Mouse (Mus musculus) thymus, postnatal 14 days (tissue): ENCODE data around the gene Pes1.

ENCODE experiments used
- DNase-seq: peaks from one replicate; pipeline ENCODE4 v3.0.0; 2021

The Pes1 gene

DNA sequence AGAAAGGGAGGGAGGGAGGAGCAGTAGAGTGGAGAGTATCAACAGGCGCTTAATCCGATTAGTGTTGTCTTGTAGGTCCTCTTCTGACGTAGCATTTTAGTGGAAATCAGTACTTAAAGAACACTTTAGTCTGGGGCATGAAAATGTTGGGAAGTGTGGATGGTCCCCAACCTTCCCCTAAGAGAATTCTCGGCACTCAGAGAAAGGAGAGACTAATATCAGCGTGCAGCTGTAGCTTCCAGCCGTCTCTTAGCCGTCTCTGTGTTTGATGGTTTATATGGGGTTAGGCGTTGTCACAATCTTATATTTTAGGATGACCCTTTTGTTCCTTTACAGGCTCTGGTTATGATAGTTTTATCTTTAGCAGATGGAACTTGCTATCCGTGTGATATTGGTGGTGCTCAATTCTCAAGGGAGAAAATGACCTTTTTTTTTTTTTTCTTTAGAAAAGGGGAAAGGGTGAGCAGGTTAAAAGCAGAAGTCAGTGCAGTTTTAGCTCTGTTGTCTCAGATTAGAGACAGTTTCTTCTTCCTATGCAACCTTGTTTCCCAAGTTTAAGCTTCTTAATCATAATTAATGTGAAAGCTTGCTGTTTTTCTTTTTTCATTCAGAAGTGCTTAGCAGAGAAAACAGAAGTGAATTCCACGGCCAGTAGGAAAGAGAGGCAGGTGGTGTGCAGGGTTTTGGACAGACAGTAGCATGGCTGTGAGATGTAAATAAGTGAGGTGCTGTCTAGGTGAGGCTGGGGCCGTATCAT is 819 bp downstream of the Pes1 start:
- no peak for DNase-seq

DNA sequence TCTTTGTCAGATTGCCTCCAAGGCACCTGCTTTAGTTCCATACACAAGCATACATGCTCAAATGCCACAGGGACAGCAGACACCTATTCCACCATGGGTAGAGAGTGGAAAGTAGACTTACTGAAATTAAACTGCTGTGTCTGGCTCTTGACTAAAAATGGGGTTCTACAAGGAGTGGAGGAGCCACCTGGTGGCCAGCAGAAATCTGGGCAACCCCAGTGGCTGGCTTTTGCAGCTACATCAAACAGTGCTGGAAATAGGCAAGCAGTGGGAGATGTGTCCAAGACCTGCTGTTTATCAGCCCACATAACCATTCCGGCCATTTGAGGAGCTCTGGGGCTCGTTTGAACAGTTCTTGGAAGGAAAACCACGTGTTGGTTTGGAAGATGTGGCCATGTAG is 6.1 kb downstream of the Pes1 start:
- no peak for DNase-seq

DNA sequence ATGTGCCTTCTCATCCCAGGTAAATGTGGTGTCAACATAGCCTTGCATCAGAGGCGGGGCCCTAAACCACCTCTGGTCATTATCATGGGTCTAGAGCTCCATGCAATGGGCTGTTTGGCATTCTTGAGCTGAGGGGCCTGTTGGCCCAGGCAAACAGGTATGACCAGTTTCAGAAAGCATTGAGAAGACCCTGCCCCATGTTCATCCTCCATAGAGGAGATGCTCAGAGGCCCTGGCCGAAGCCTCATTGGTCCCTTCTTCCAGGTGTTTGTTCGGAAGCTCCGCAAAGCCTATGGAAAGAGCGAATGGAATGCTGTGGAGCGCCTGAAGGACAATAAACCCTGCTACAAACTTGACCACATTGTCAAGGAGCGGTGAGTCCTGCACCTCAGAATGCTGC is 6.6 kb downstream of the Pes1 start:
- no peak for DNase-seq

DNA sequence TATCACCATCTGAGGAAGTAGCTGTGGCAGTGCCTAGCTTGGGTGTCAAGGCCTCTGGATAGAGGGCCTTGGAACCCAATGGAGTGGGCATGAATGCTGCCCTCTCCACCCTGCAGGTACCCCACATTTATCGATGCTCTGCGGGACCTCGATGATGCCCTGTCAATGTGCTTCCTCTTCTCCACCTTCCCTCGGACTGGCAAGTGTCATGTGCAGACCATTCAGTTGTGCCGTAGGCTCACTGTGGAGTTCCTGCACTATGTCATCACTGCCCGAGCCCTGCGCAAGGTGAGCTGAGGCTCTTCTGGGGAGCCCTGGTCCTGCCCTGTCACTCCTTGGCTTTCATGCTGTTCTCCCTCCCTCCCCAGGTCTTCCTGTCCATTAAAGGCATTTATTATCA is 9.3 kb downstream of the Pes1 start:
- DNase-seq = no peak

DNA sequence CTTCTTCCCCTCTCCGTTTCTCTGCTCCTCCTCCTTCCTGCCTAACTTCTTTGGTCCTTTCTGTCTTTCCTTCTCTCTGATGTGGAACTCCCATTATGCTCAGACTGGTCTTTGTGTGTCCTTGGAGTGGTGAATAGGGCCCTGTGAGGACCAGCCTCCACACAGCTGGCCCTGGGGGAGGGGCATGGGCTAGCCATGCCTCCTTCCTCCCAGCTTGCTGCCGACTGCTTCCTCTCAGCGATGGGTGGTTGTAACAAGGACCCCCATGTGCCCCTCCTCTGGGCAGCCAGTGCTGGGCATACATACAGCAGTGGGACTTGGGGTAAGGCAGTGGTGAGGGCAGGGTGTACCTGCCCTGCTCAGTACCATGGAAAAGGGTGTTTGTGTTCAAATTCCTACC is 10.5 kb downstream of the Pes1 start:
- no peak for DNase-seq

DNA sequence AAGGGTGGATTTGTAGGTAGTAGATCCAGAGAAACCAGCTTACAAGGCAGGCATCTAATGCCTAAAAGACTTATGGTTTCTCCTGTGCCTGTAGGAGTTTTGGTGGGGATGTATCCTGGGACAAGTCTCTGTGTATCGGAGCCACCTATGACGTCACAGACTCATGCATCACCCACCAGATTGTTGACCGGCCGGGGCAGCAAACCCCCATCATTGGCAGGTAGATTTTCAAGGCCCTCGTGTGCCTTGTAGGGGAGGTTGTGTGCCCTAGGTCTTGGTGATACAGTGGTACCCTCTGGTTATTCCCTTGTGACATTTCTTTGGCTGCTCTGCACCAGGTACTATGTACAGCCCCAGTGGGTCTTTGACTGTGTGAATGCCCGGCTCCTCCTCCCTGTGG is 12.9 kb downstream of the Pes1 start, which contains the start of gene 4930556J24Rik:
4930556J24Rik (minus strand) TSS at position 101 of the 400 bp plus-strand sequence.
- no peak for DNase-seq

DNA sequence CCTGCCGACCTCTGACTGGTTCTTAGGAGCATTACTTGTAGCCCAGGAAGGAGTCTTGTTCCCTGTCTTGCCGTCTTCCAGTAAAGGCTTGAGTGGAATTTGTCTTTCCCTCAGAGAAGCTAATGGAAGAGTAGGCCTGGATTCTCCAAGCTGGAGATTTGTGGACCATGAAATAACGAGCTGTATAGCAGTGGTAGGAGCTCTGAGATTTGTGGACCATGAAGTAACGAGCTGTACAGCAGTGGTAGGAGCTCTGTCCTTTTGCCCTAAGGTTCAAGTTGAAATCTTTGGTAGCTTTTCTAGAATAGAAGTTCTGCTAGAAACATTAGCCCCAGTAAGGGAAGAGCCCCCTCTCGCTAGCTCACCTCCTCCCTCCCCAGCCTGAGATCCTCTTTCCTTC is 14.6 kb downstream of the Pes1 start:
- DNase-seq = no peak

DNA sequence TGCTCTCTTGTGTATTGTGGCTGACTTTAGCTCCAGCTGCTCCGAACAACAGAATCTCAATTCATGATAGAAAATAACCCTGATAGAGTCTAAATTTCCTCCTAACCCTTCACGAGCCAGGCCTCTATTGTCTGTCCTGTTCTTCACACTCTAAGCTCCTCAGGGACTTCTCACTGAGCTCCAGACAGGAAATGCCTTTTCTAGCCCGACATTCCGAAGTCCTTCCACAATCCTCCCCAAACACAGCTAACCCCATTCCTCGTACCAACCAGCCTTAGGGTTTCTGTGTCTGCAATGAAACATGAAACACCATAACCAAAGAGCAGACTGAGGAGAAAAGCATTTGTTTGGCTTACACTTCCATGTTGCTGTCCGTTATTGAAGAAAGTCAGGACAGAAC is 17.8 kb downstream of the Pes1 start:
- DNase-seq = no peak

DNA sequence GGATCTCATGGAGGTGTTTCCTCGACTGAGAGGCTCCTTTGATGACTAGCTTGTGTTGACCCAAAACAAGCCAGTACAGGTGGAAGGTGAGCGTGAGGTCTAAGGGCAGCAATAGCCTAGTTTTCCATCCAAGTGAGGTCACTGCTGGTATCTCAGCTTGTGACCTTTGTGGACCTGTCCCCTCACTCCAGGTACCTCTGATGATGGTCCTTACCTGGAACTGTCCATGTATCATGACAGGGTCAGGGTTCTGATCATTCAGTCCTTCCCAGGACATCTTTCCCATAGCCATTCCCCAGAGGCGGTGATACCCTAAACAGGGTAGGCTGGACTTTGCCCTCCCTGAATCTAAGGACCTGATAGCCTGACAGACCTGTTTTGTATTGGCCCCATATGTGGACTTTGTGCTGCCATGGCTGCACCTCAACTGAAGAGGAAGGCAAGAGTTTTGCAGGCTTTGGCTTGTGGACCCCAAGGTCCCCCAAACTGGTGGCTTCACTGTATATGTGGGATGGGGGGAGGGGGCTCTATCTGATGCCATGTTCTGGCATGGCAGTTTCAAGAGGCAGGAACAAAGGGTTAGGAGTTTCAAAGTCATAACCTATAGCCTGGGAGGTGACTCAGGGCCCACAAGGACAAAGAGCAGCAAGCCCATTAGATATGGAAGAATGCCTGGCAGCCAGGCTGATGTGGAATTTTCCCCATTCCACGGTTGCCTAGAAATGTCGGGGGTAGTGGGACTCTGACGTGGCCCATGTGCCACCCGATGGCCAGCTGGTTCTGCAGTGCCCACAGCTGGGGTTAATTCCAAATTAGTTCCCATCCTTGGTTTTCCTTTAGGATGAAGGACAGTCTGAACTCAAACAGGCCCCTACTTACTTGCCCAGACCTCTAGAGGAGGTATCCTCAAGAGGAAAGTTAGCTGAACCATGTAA is 18.8 kb downstream of the Pes1 start:
- DNase-seq = no peak

DNA sequence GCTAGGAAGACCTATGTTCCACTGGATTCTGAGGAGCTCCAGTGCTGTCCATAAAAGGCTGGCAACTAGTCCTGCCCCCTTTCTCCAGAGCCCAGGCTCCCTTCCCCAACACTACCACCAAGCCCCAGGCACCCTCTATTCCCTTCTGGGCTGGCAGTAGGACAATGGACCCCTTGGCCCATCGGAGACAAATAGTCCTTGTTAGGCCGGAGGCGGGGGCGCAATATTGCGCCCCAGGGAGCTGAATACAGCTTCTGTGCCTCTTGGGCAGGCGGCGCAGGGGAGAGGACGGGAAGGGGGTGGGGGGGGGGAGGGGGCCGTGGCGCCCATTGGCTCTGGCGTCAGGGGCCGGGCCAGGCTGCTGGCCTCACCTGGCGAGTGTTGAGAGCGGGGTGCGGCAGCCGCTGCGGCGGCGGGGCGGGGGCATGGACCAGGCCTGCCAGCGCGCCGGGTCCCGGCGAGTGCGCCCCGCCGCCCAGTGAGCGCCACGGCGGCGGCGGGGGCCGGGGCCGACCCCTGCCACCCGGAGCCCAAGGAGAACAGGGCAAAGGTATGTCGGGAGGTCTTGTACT is 19.6 kb downstream of the Pes1 start, which contains the start of gene Gal3st1:
Gal3st1 (plus strand) TSS at position 346 of the 572 bp plus-strand sequence.
- no peak for DNase-seq

DNA sequence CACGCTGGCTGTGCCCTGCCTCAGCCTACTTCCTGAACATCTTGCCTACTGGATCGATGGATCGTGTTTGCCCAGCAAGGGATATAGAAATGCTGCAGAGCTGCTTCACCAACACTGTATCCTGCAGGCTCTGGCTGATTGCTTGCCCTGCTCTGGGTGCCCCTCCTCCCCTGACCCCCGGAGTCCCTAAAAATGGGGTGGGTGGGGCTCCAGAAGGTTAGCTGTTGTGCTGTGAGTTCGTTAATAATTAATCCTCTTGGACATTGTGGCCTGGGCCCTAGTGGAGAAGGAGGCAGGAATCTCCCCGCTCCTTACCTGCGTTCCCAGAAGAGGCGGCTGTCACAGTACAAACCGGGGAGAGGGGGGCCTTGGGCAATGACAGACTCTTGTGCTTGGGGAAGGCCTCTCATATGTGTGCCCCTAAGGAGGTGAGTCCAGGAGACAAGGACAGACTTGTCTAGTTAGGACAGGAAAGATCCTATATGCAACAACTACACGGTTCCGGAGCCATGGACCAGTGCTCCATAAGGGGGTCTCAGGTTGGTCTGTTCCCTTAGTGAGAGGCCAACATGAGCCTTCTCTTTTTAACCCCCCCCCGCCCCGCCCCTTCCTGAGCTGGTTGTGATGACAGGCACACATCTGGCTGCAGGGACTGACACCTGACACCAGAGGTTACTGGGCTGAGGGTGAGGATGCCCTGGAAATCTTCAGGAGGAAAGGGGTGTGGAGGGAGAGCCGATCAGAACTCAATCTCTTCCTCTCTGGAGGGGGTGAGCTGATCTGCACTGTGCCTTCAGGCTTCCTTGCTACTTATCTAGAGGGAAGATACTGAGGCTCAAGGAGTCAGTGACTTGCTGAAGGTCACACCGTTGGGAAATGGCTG is 20.3 kb downstream of the Pes1 start:
- no peak for DNase-seq

DNA sequence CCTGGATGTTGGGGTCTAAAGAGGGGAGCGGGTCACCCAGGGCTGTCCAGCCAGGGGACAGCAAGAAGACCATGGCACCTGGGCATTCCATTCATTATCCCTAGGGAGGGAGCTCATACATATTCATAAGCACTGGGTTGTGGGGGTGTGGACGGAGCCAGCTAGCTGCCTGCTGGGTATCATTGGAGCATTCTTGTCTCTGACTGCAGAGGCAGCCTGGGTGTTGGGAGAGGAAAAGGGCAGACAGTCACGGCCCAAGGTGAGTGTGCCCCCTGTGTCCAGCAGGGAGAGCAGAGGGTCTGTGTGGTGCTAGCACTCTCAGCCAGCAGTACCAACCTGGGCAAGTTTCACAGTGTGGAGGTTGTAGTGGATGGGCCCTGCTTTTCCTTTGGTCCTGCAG is 26.0 kb downstream of the Pes1 start:
- no peak for DNase-seq

DNA sequence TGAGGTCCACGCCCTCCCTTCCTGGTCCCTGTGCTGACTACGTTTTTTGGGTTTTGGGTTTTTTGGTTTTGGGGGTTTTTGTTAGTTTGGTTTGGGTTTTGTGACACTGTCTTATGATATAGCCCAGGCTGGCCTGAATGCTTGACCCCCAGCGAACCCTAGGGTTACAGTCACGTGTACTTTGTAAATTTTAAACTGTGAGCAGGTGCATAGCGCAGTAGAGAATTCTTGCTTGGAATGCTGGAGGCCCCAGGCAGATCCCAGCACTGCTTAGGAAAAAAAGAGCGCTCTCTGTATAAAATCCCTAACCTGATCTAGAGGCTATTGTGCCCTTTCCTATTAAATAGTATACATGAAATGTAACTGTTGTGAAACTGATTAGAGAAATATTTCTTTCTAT is 29.4 kb downstream of the Pes1 start:
- no peak for DNase-seq

DNA sequence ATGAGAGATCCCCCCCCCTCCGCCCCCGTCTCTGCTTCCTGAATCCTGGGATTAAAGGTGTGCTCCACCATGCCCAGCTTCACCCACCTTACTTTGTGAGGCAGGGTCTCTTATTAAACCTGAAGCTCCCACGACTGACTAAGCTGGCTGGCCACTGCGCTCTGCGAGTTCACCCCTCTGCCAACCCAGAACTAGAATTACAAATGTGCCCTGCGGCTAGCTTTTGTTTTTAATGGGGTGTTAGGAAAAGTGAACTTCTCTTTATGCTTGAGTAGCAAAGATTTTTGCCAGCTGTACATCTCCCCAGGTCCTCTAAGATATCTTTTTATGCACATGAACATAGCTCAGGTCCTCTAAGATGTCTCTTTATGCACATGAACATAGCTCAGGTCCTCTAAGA is 30.1 kb downstream of the Pes1 start:
- no peak for DNase-seq

DNA sequence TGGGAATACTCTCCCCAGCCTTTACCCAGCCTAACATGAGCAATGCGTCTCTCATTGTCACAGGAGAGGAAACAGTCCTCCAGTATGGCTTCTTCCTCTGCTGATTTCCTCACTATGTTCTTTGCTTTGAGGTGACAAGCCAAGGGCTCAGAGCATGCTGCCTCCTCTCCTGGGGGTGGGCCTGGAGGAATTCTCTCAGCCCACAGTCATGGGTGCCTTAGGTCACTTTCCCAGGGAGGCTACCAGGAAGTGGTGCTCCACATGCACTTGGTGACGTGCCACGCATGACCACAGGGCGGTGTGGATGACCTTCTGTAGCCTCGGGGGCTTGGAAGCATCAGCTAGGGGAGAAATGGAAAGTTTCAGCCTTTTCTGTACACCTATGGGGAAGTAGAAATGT is 31.7 kb downstream of the Pes1 start:
- DNase-seq = no peak

DNA sequence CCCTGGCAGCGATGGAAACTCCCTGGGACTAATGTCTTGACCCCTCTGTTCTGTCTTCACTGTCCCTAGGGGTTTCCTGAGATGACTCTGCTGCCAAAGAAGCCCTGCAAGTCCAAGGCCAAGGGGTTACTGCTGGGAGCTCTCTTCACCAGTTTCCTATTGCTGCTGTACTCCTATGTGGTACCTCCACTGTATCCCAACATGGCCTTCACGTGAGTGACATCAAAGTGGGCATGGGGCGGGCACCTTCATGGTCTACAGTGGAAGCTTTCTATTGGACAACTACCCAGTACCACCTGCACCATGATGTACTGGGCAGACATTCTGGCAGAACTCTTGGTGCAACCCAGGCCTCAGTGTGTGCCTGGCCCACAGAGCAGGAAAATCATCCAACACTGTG is 33.1 kb downstream of the Pes1 start:
- no peak for DNase-seq

DNA sequence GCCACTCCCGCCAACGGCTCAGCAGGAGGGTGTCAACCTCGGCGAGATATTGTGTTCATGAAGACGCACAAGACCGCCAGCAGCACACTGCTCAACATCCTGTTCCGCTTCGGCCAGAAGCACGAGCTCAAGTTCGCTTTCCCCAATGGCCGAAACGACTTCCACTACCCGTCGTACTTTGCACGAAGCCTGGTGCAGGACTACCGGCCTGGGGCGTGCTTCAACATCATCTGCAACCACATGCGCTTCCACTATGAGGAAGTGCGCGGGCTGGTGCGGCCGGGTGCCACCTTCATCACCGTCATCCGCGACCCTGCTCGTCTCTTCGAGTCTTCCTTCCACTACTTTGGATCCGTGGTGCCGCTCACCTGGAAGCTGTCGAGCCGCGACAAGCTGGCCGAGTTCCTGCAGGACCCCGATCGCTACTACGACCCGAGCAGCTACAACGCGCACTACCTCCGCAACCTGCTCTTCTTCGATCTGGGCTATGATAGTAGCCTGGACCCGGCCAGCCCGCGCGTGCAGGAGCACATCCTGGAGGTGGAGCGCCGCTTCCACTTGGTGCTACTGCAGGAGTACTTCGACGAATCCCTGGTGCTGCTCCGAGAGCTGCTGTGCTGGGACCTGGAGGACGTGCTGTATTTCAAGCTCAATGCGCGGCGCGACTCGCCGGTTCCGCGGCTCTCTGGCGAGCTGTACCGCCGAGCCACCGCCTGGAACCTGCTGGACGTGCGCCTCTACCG is 34.4 kb downstream of the Pes1 start:
- DNase-seq = no peak

DNA sequence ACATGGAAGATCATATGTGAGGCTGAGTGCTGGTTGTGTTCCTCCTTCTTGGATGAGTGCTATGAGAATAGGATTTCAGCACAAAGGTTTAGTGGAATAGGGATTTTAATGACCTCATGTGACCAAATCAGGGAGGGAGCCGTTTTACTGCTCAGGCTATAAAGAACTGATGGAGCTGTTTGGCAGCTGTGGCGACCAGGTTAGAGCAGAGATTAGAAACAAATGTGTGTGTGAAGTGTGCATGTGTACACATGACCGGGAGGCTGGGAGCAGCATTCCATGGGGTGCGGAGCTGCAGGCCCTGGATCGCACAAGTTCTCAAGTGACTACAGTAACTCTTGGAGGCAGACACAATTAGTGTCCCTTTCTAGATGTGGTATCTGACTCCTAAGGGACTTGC is 35.8 kb downstream of the Pes1 start:
- DNase-seq = no peak

DNA sequence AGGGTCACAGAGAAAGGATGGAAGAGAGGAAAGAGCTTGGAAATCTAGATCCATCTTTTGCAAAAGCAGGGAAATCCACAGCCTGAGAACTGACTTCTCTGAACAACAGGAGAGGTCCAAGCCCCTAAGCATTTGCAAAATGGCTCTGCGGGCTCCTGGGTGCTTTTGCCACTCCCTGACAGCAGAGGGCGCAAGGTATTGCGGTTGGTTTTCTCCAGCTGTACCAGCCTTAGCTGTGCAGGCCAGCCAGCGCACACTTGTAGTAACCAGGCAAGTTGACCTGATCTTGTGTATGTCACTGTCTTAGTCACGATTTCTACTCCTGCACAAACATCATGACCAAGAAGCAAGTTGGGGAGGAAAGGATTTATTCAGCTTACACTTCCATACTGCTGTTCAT is 37.8 kb downstream of the Pes1 start:
- DNase-seq = peak; percentile 65

DNA sequence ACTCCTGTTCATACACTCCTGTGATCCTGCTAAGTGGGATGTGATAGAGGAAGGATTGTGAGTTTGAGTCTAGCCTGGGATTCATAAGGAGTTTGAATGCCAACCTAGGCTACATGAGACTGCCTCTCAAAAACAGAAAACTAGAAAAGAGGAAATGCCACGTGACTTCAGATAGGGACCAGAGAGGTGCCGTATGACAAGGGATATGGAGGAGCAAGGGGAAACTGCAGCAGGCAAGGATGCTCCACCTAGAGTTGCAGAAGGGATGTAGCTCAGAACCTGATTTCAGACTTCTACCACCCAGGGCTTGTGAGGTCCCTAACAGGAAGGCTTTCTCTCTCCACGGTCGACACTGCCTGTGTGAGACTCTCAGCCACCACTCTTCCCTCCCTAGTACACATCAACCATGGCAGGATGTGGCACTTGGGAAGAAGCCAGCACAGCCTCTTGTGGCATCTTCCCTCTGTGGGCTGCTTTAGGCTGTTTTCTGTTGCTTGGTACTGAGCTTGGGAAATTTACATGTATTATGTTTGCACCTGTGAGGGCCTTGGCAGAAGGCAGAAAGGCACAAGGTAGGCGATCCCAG is 41.5 kb downstream of the Pes1 start:
- no peak for DNase-seq

DNA sequence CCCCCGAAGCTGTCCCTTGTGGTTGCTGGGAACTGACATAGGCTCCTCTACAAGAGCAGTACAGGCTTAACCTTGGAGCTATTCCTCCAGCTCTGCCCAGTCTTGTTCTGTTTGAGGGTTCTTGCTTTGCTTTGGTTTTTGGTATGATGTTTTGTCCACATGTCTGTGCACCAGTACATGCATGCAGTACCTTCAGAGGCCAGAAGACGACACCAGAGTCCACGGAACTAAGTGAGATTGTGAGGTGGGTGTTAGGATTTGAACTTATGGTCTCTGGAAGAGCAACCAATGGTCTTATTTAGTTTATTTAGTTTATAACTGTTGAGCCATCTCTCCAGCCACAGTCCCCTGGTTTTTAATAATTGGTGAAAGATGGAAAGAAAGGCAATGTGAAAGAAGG is 42.7 kb downstream of the Pes1 start:
- no peak for DNase-seq

DNA sequence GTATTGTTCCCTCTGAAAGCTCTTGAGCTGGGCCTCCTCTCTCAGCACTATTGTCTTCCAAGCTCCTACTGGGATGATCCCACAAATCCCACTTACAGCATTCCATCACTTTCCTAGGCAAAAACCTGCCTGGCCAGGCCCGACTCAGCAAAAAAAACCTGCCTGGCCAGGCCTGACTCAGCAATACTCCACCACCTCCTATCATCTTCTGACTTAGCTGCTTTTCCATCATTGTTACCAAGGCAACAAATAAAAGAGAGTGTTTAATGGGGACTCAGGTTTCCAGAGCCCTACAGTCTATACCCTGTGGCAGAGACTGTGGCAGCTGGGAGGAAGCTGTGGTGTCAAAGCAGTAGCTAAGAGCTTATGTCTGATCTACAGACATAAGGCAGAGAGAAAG is 48.8 kb downstream of the Pes1 start:
- no peak for DNase-seq
